Mouse (Mus musculus) adrenal gland, adult 10 weeks (tissue): ENCODE measurements around the gene Ccn6. TPM values are rescaled to one million over a fixed set of nuclear protein-coding genes. Genes with fewer than 3 reads are reported as not detected.

Experiments
- polyA plus RNA-seq: library from polyadenylated mRNA; stranded (reverse); fragments of 350-450 nt; fragmentation: Illumina TruSeq; extraction: RNeasy Lipid Tissue Mini Kit (QIAGEN cat#74804); gene quantifications from one replicate; pipeline ENCODE4 v1.2.3, GENCODE M21; 2014; ENCODE audit warnings: low read depth, low replicate concordance

Ccn6 gene
- not detected for polyA plus RNA-seq

DNA sequence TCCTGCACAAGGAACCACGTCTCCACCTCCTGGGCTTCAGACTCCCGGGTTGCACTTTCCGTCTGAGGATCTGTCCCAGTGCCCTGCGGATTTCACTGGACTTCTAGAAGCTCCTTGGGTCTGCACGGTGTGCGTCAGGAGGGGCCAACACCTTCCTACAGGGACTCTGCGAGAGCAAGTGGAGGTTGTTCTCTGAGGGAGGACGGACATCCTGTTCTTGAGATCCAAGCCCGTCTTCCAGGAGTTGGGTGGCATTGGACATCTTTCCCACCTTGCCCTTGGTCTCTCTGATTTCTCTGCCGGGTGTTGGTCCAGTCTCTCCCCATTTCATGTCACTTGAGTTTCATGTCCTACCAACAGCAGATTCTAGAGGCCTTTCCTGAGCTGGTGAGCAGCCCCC, at the start of gene Ccn6:
TSS of gene Ccn6 (minus strand) at position 101 of the 400 bp plus-strand sequence.

DNA sequence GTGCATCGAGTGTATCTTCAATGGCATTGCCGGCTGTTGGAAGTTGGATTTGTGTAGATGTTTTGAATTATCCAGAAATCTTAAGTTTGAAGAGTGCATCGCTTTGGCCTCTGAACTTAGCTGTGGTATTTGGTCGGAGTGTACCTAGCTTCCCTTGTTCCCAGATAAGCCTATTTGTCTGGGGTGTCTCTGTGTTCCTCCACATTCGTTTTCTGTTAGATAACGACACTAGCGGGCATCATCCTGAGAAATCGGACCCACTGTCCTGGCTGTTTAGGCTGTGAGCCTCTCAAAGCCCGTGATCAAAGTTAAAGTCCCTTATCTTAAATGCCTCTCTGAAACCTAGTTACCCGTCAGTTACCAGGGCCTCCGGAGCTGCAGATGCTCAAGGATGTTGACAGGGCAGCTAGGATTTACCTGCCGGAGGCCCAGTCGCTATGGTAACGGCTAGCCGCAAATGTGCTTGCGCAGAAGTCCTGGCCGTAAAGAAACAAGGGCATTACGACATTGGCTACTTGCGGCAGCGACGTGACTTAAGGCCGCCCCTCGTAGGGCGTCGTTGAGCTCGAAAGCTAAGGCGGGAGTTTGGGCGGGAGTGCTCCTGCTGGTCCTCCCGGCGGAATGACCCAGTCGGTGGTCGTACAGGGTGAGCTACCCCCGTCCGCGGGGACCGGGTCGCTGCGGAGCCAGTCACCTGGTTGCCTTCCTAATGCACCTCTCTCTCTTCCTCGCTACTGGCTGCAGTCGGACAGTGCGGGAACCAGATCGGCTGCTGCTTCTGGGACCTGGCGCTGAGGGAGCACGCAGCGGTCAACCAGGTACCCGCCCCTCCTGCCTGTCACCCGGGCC, 29.9 kb downstream of the Ccn6 start, which contains the start of the genes Fam229b and Tube1:
TSS of gene Fam229b (minus strand) at position 453 of the 849 bp plus-strand sequence.
TSS of gene Tube1 (plus strand) at position 515 of the 849 bp plus-strand sequence.

Other genes with a start within 250 kb of the Ccn6 start
- gene Lama4, start 198.3 kb downstream of the Ccn6 start, polyA plus RNA-seq: 27.8 TPM
- gene Fam229b, start 29.9 kb downstream of the Ccn6 start, polyA plus RNA-seq: 7.6 TPM
- gene Tube1, start 29.8 kb downstream of the Ccn6 start, polyA plus RNA-seq: 0.82 TPM
- gene Fyn, start 205.1 kb upstream of the Ccn6 start, polyA plus RNA-seq: 44.1 TPM